Mouse (Mus musculus) kidney, embryonic 14.5 days (tissue): Measurements from ENCODE around the gene Il2rb. TPM values are rescaled to one million over a fixed set of nuclear protein-coding genes. Genes with fewer than 3 reads are reported as not detected.

Experiments
- ATAC-seq: fragments of 200-750 bp; cut with Nextera tagmentation; 2 replicates; pipeline ENCODE4 v1.8.0; 2017; ENCODE audit warnings: moderate number of reproducible peaks, mild to moderate bottlenecking, moderate TSS enrichment, moderate library complexity; ENCODE audit not compliant: low FRiP score, low TSS enrichment
- H3K27ac ChIP-seq: fragments of 300-500 bp; sonication (generic); 2 replicates; pipeline ENCODE4 v1.5.1; 2014; ENCODE audit warnings: low read depth, mild to moderate bottlenecking, low read length, moderate library complexity, mixed read lengths
- H3K27me3 ChIP-seq: fragments of 300-500 bp; sonication (generic); 2 replicates; pipeline ENCODE4 v1.6.1; 2014; ENCODE audit warnings: mild to moderate bottlenecking, low read length; ENCODE audit not compliant: control insufficient read depth, insufficient read depth
- H3K36me3 ChIP-seq: fragments of 300-500 bp; sonication (generic); 2 replicates; pipeline ENCODE4 v1.6.1; 2014; ENCODE audit warnings: low read length, mixed read lengths; ENCODE audit not compliant: control insufficient read depth, insufficient read depth
- H3K4me1 ChIP-seq: fragments of 300-500 bp; sonication (generic); 2 replicates; pipeline ENCODE4 v1.6.1; 2014; ENCODE audit warnings: low read length, mixed read lengths; ENCODE audit not compliant: control insufficient read depth, insufficient read depth
- H3K4me2 ChIP-seq: fragments of 300-500 bp; sonication (generic); replicated peaks from 2 replicates; pipeline ENCODE4 v1.6.1; 2014; ENCODE audit warnings: low read depth, mild to moderate bottlenecking, low read length
- H3K4me3 ChIP-seq: fragments of 300-500 bp; sonication (generic); 2 replicates; pipeline ENCODE4 v1.5.1; 2014; ENCODE audit warnings: mild to moderate bottlenecking, low read length
- H3K9ac ChIP-seq: fragments of 300-500 bp; sonication (generic); 2 replicates; pipeline ENCODE4 v1.6.1; 2014; ENCODE audit warnings: low read depth, mild to moderate bottlenecking, low read length, moderate library complexity
- H3K9me3 ChIP-seq: fragments of 300-500 bp; sonication (generic); 2 replicates; pipeline ENCODE4 v1.6.1; 2016; ENCODE audit warnings: low read length; ENCODE audit not compliant: control insufficient read depth
- WGBS: fragments of 180-500 bp; shearing (Covaris S2); extraction: QIAGEN DNeasy Blood & Tissue Kit; methylation state at CpG from one replicate; pipeline ENCODE4 v1.1.7; 2014; 5-methylcytosine and 5-hydroxymethylcytosine counted together
- polyA plus RNA-seq: library from polyadenylated mRNA; unstranded; fragments of >200 nt; fragmentation: Nextera tagmentation; extraction: Ambion mirVana; gene quantifications from 2 replicates; pipeline ENCODE4 v1.2.1, GENCODE M21; 2014

Il2rb gene
- polyA plus RNA-seq, 1 experiment from 2014 or later: 0.60 TPM

- Histone ChIP-seq H3K4me2 (no peak overlapping the region), H3K9ac (peak overlapping the region; percentile 7; the same call in 1 of the 2 replicates), H3K4me1 (peaks cover 22% of the 10 kb centered on the region), H3K4me3 (no peak overlapping the region), H3K27me3 (no peaks in the 10 kb centered on the region), H3K27ac (no peak overlapping the region), H3K36me3 (no peaks in the 10 kb centered on the region), H3K9me3 (no peaks in the 10 kb centered on the region)
- no peak for ATAC-seq
- WGBS: 46% methylated on average over 7 of the region's 7 CpGs
Observed at GRCm38 (mm10) chr15:78511951-78512350, 16.9 kb upstream of the Il2rb start.

- H3K9me3 ChIP-seq: no peaks in the 10 kb centered on the region
- ATAC-seq: no peak
Observed at GRCm38 (mm10) chr15:78510736-78511135, 15.7 kb upstream of the Il2rb start.

GRCm38 (mm10) chr15:78510121-78510576 lies 15.1 kb upstream of the Il2rb start:
- H3K4me1 ChIP-seq: peaks cover 14% of the 10 kb centered on the region; the same call in 1 of the 2 replicates
- no peaks in the 10 kb centered on the region for H3K36me3 ChIP-seq
- H3K27me3 ChIP-seq: no peaks in the 10 kb centered on the region
- H3K4me3 ChIP-seq: no peak overlapping the region
- peaks cover under 1% of the 10 kb centered on the region; the same call in 1 of the 2 replicates for H3K9me3 ChIP-seq
- H3K27ac ChIP-seq: no peak overlapping the region
- no peak overlapping the region for H3K4me2 ChIP-seq
- WGBS: 65% methylated on average over 8 of the region's 8 CpGs
- no peak overlapping the region for H3K9ac ChIP-seq
- no peak; the same call in 1 of the 2 replicates for ATAC-seq

More at GRCm38 (mm10) chr15:78510736-78511135, 15.7 kb upstream of the Il2rb start:
- Histone ChIP-seq H3K27ac (no peak overlapping the region), H3K36me3 (no peaks in the 10 kb centered on the region), H3K4me3 (no peak overlapping the region), H3K4me1 (peaks cover 14% of the 10 kb centered on the region; the same call in 1 of the 2 replicates), H3K27me3 (no peaks in the 10 kb centered on the region), H3K9ac (no peak overlapping the region), H3K4me2 (no peak overlapping the region)
- 93% methylated on average over 6 of the region's 6 CpGs for WGBS

GRCm38 (mm10) chr15:78509297-78509899 lies 14.3 kb upstream of the Il2rb start:
- Histone ChIP-seq H3K27ac (no peak overlapping the region), H3K9me3 (peaks cover 4% of the 10 kb centered on the region; the same call in 1 of the 2 replicates), H3K9ac (no peak overlapping the region; the same call in 1 of the 2 replicates), H3K36me3 (no peaks in the 10 kb centered on the region), H3K4me1 (peaks cover 14% of the 10 kb centered on the region; the same call in 1 of the 2 replicates), H3K4me3 (no peak overlapping the region), H3K4me2 (no peak overlapping the region), H3K27me3 (no peaks in the 10 kb centered on the region)
- no peak for ATAC-seq
- WGBS: 49% methylated on average over 12 of the region's 12 CpGs

GRCm38 (mm10) chr15:78508443-78508842 lies 13.4 kb upstream of the Il2rb start:
- Histone ChIP-seq H3K4me2 (no peak overlapping the region), H3K4me1 (peaks cover 14% of the 10 kb centered on the region; the same call in 1 of the 2 replicates), H3K9ac (no peak overlapping the region), H3K36me3 (no peaks in the 10 kb centered on the region), H3K27ac (no peak overlapping the region), H3K4me3 (no peak overlapping the region), H3K9me3 (peaks cover 4% of the 10 kb centered on the region; the same call in 1 of the 2 replicates), H3K27me3 (no peaks in the 10 kb centered on the region)
- no peak for ATAC-seq
- WGBS: 71% methylated on average over 7 of the region's 7 CpGs

- no peaks in the 10 kb centered on the region for H3K27me3 ChIP-seq
- peaks cover 4% of the 10 kb centered on the region; the same call in 1 of the 2 replicates for H3K9me3 ChIP-seq
- 84% methylated on average over 3 of the region's 3 CpGs for WGBS
Observed at GRCm38 (mm10) chr15:78505541-78505940, 10.5 kb upstream of the Il2rb start.

GRCm38 (mm10) chr15:78504816-78505215 lies 9.7 kb upstream of the Il2rb start:
- 91% methylated on average over 5 of the region's 5 CpGs for WGBS
- ATAC-seq: no peak
- Histone ChIP-seq H3K9me3 (peaks cover 4% of the 10 kb centered on the region; the same call in 1 of the 2 replicates), H3K36me3 (no peaks in the 10 kb centered on the region), H3K27ac (no peak overlapping the region), H3K4me2 (no peak overlapping the region), H3K4me1 (peaks cover 2% of the 10 kb centered on the region; the same call in 1 of the 2 replicates), H3K27me3 (no peaks in the 10 kb centered on the region), H3K4me3 (no peak overlapping the region), H3K9ac (no peak overlapping the region)

More at GRCm38 (mm10) chr15:78505541-78505940, 10.5 kb upstream of the Il2rb start:
- no peak for ATAC-seq
- H3K36me3 ChIP-seq: no peaks in the 10 kb centered on the region
- H3K4me3 ChIP-seq: no peak overlapping the region
- H3K9ac ChIP-seq: no peak overlapping the region
- no peak overlapping the region for H3K4me2 ChIP-seq
- H3K4me1 ChIP-seq: peaks cover 3% of the 10 kb centered on the region; the same call in 1 of the 2 replicates
- no peak overlapping the region for H3K27ac ChIP-seq

GRCm38 (mm10) chr15:78504013-78504412 lies 8.9 kb upstream of the Il2rb start:
- Histone ChIP-seq H3K4me2 (no peak overlapping the region), H3K4me1 (no peaks in the 10 kb centered on the region), H3K9me3 (peaks cover 4% of the 10 kb centered on the region; the same call in 1 of the 2 replicates), H3K27ac (no peak overlapping the region), H3K9ac (no peak overlapping the region), H3K4me3 (no peak overlapping the region), H3K27me3 (no peaks in the 10 kb centered on the region), H3K36me3 (no peaks in the 10 kb centered on the region)
- 91% methylated on average over 1 of the region's 1 CpGs for WGBS
- no peak for ATAC-seq

- no peak for ATAC-seq
- H3K4me2 ChIP-seq: no peak overlapping the region
- WGBS: 77% methylated on average over 18 of the region's 18 CpGs
- no peak overlapping the region for H3K4me3 ChIP-seq
- H3K4me1 ChIP-seq: no peaks in the 10 kb centered on the region
- no peak overlapping the region for H3K9ac ChIP-seq
- H3K36me3 ChIP-seq: no peaks in the 10 kb centered on the region
- H3K27me3 ChIP-seq: no peaks in the 10 kb centered on the region
- peaks cover 4% of the 10 kb centered on the region; the same call in 1 of the 2 replicates for H3K9me3 ChIP-seq
- no peak overlapping the region for H3K27ac ChIP-seq
Observed at GRCm38 (mm10) chr15:78502437-78503132, 7.5 kb upstream of the Il2rb start.
